Mouse (Mus musculus): ENCODE results near the gene Rgs1. TPM values are rescaled to one million over a fixed set of nuclear protein-coding genes. Genes with fewer than 3 reads are reported as not detected.

The Rgs1 gene
- polyA plus RNA-seq, 1 experiment from 2014 or later = not detected

- Histone ChIP-seq H3K9me3 (no peaks in the 10 kb centered on the region), H3K27ac (replicated peaks) (no peak overlapping the region), H3K9ac (replicated peaks) (no peak overlapping the region), H3K4me3 (no peak overlapping the region), H3K27me3 (no peaks in the 10 kb centered on the region), H3K4me2 (replicated peaks) (no peak overlapping the region), H3K36me3 (no peaks in the 10 kb centered on the region), H3K4me1 (no peaks in the 10 kb centered on the region)
- ATAC-seq (ENCODE audit: low FRiP score, low read depth) = no peak
- WGBS = 71% methylated on average over 1 of the region's 1 CpGs
Observed at GRCm38 (mm10) chr1:144247382-144247781, 1.7 kb downstream of the Rgs1 start.

GRCm38 (mm10) chr1:144243511-144243910 is 5.5 kb downstream of the Rgs1 start:
- H3K4me1 ChIP-seq = no peaks in the 10 kb centered on the region
- H3K9me3 ChIP-seq = no peaks in the 10 kb centered on the region
- H3K36me3 ChIP-seq = no peaks in the 10 kb centered on the region
- H3K4me3 ChIP-seq = no peak overlapping the region
- 79% methylated on average over 1 of the region's 1 CpGs for WGBS
- H3K9ac ChIP-seq (replicated peaks) = no peak overlapping the region
- no peaks in the 10 kb centered on the region for H3K27me3 ChIP-seq
- peak; percentile 54; the same call in 1 of the 2 replicates for ATAC-seq (ENCODE audit: low FRiP score, low read depth)
- H3K4me2 ChIP-seq (replicated peaks) = no peak overlapping the region
- no peak overlapping the region for H3K27ac ChIP-seq (replicated peaks)

- H3K4me3 ChIP-seq = no peak overlapping the region
- no peak for ATAC-seq (ENCODE audit: low FRiP score, low read depth)
- no peaks in the 10 kb centered on the region for H3K4me1 ChIP-seq
- no peaks in the 10 kb centered on the region for H3K9me3 ChIP-seq
- WGBS = 82% methylated on average over 2 of the region's 2 CpGs
- H3K36me3 ChIP-seq = no peaks in the 10 kb centered on the region
- no peak overlapping the region for H3K9ac ChIP-seq (replicated peaks)
- no peaks in the 10 kb centered on the region for H3K27me3 ChIP-seq
- H3K4me2 ChIP-seq (replicated peaks) = no peak overlapping the region
- H3K27ac ChIP-seq (replicated peaks) = no peak overlapping the region
Observed at GRCm38 (mm10) chr1:144239195-144239594, 9.8 kb downstream of the Rgs1 start.

GRCm38 (mm10) chr1:144215230-144215629 is 33.8 kb downstream of the Rgs1 start:
- H3K36me3 ChIP-seq = no peaks in the 10 kb centered on the region
- H3K4me1 ChIP-seq = no peaks in the 10 kb centered on the region
- no peaks in the 10 kb centered on the region for H3K9me3 ChIP-seq
- H3K4me3 ChIP-seq = no peak overlapping the region
- ATAC-seq (ENCODE audit: low FRiP score, low read depth) = no peak
- no peaks in the 10 kb centered on the region for H3K27me3 ChIP-seq
- no peak overlapping the region for H3K9ac ChIP-seq (replicated peaks)
- no peak overlapping the region for H3K27ac ChIP-seq (replicated peaks)
- no peak overlapping the region for H3K4me2 ChIP-seq (replicated peaks)

GRCm38 (mm10) chr1:144210912-144211311 is 38.1 kb downstream of the Rgs1 start:
- Histone ChIP-seq H3K9me3 (no peaks in the 10 kb centered on the region), H3K4me1 (no peaks in the 10 kb centered on the region), H3K9ac (replicated peaks) (no peak overlapping the region), H3K4me3 (no peak overlapping the region), H3K27me3 (no peaks in the 10 kb centered on the region), H3K27ac (replicated peaks) (no peak overlapping the region), H3K4me2 (replicated peaks) (no peak overlapping the region), H3K36me3 (no peaks in the 10 kb centered on the region)
- 56% methylated on average over 3 of the region's 3 CpGs for WGBS
- no peak for ATAC-seq (ENCODE audit: low FRiP score, low read depth)

- H3K9me3 ChIP-seq = no peaks in the 10 kb centered on the region
- no peaks in the 10 kb centered on the region for H3K27me3 ChIP-seq
- no peak overlapping the region for H3K9ac ChIP-seq (replicated peaks)
- H3K36me3 ChIP-seq = no peaks in the 10 kb centered on the region
- H3K4me1 ChIP-seq = no peaks in the 10 kb centered on the region
- WGBS = 74% methylated on average over 7 of the region's 7 CpGs
- ATAC-seq (ENCODE audit: low FRiP score, low read depth) = no peak
- no peak overlapping the region for H3K4me3 ChIP-seq
- H3K27ac ChIP-seq (replicated peaks) = no peak overlapping the region
- no peak overlapping the region for H3K4me2 ChIP-seq (replicated peaks)
Observed at GRCm38 (mm10) chr1:144206281-144207061, 42.6 kb downstream of the Rgs1 start.

GRCm38 (mm10) chr1:144204766-144205165 is 44.3 kb downstream of the Rgs1 start:
- Histone ChIP-seq H3K9ac (replicated peaks) (no peak overlapping the region), H3K9me3 (no peaks in the 10 kb centered on the region), H3K36me3 (no peaks in the 10 kb centered on the region), H3K4me1 (no peaks in the 10 kb centered on the region), H3K4me2 (replicated peaks) (no peak overlapping the region), H3K27me3 (no peaks in the 10 kb centered on the region), H3K4me3 (no peak overlapping the region), H3K27ac (replicated peaks) (no peak overlapping the region)
- ATAC-seq (ENCODE audit: low FRiP score, low read depth) = no peak
- WGBS = 94% methylated on average over 2 of the region's 2 CpGs

- ATAC-seq (ENCODE audit: low FRiP score, low read depth) = no peak
- Histone ChIP-seq H3K27ac (replicated peaks) (no peak overlapping the region), H3K4me3 (no peak overlapping the region), H3K4me2 (replicated peaks) (no peak overlapping the region), H3K36me3 (no peaks in the 10 kb centered on the region), H3K27me3 (no peaks in the 10 kb centered on the region), H3K9ac (replicated peaks) (no peak overlapping the region), H3K4me1 (no peaks in the 10 kb centered on the region), H3K9me3 (no peaks in the 10 kb centered on the region)
- WGBS = 95% methylated on average over 4 of the region's 4 CpGs
Observed at GRCm38 (mm10) chr1:144202939-144203338, 46.1 kb downstream of the Rgs1 start.

- Histone ChIP-seq H3K27me3 (no peaks in the 10 kb centered on the region), H3K9me3 (no peaks in the 10 kb centered on the region), H3K4me3 (no peak overlapping the region), H3K9ac (replicated peaks) (no peak overlapping the region), H3K4me1 (no peaks in the 10 kb centered on the region), H3K4me2 (replicated peaks) (no peak overlapping the region), H3K36me3 (no peaks in the 10 kb centered on the region), H3K27ac (replicated peaks) (no peak overlapping the region)
- ATAC-seq (ENCODE audit: low FRiP score, low read depth) = no peak
- 77% methylated on average over 2 of the region's 2 CpGs for WGBS
Observed at GRCm38 (mm10) chr1:144200496-144200895, 48.5 kb downstream of the Rgs1 start.

GRCm38 (mm10) chr1:144199538-144199937 is 49.5 kb downstream of the Rgs1 start:
- Histone ChIP-seq H3K27ac (replicated peaks) (no peak overlapping the region), H3K27me3 (no peaks in the 10 kb centered on the region), H3K9me3 (no peaks in the 10 kb centered on the region), H3K4me1 (no peaks in the 10 kb centered on the region), H3K4me2 (replicated peaks) (no peak overlapping the region), H3K9ac (replicated peaks) (no peak overlapping the region), H3K36me3 (no peaks in the 10 kb centered on the region), H3K4me3 (no peak overlapping the region)
- 74% methylated on average over 1 of the region's 1 CpGs for WGBS
- ATAC-seq (ENCODE audit: low FRiP score, low read depth) = no peak

- no peak overlapping the region for H3K4me2 ChIP-seq (replicated peaks)
- H3K4me3 ChIP-seq = no peak overlapping the region
- H3K27ac ChIP-seq (replicated peaks) = no peak overlapping the region
- H3K27me3 ChIP-seq = no peaks in the 10 kb centered on the region
- no peaks in the 10 kb centered on the region for H3K4me1 ChIP-seq
- ATAC-seq (ENCODE audit: low FRiP score, low read depth) = peak; percentile 71; the same call in 1 of the 2 replicates
- H3K36me3 ChIP-seq = no peaks in the 10 kb centered on the region
- 26% methylated on average over 3 of the region's 3 CpGs for WGBS
- no peak overlapping the region for H3K9ac ChIP-seq (replicated peaks)
- no peaks in the 10 kb centered on the region for H3K9me3 ChIP-seq
Observed at GRCm38 (mm10) chr1:144197684-144198083, 51.4 kb downstream of the Rgs1 start.

Measured in midbrain, embryonic 12.5 days (tissue).